Mouse (Mus musculus) kidney, adult 2 months (tissue): ENCODE data around the gene Prtg.

Experiments
- CTCF ChIP-seq: fragments of 200-500 bp; conservative IDR thresholded peaks from 2 replicates; pipeline ENCODE4 v1.5.1; 2011; ENCODE audit warnings: low read depth, mild to moderate bottlenecking, control low read depth, low read length, moderate library complexity, mixed read lengths; ENCODE audit not compliant: insufficient read depth, insufficient read length
- POLR2A ChIP-seq: fragments of 200-500 bp; IDR thresholded peaks from one replicate; pipeline ENCODE4 v1.6.1; 2011; ENCODE audit warnings: low read depth, low read length, control low read depth

DNA sequence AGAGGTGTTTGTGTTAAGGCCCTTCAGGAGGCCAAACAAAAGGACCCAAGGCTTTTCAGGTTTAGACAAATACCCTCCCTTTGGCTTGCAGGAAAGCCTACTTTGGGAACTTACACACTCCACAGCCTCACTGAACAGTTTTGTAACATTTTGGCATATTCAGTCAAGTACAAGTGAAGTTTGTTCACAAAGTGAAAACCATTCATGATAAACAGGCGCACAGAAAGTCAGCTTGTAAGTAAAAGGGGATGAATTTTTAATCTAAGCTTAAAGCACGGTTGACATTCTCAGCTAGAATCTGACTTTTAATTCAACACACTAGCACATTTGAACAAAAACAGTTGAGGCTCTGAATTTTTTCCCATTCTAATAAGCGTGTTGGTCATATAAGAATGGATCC is 72.9 kb downstream of the Prtg start:
- TF ChIP-seq POLR2A, result no peak
- no peak for TF ChIP-seq CTCF
